17 mouse cellular contexts compared by ENCODE assay signal in the genomic region with DNA sequence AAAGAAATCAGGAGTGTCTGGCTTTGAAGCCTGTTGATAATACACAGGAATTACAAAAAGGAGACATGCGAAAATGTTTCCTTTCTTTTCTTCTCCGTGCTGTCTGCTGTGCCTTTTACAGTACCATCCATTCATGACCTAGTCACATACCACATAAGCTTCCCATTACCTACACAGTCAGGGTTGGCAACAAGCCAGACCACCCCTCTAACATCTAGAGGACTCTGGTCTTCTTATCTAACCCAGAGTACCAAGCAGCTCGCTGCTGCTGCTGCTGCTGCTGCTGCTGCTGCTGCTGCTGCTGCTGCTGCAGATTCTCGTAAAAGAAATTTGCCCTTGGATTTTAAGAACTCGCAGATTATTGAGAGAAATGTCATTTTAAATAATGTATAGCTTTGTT. TPM values are rescaled to one million over a fixed set of nuclear protein-coding genes. Genes with fewer than 3 reads are reported as not detected.
DNase-seq lines count a peak whose midpoint lies in the region; ATAC-seq lines count a peak whose summit lies in the region.
"Had no signal": no experiment of that assay in that cellular context is flagged by ENCODE, and none has a peak within 500 bp of the region (broad histone marks: within the 10 kb centered on the region; RNA-seq: fewer than 3 reads in every experiment).

No protein-coding gene starts in this region.

- no peak overlapping the region for H3K27ac ChIP-seq in heart, embryonic 11.5 days (ENCODE audit: low read depth, low read length)
- no peak overlapping the region for H3K27ac ChIP-seq in liver, embryonic 16.5 days (ENCODE audit: low read length)
- no peak overlapping the region for H3K27ac ChIP-seq in liver, embryonic 12.5 days
- H3K27ac ChIP-seq in limb, embryonic 12.5 days, result no peak overlapping the region
- H3K27ac ChIP-seq: left cerebral cortex, adult 2 months; neural tube, embryonic 12.5 days had no signal

- DNase-seq in heart, adult 8-10 months (ENCODE audit: low spot score), result no peak
- peak; percentile 31 for DNase-seq in MN1 (ENCODE audit: low spot score)
- no peak for DNase-seq in gastrocnemius, postnatal 4 days (ENCODE audit: low spot score in 2 of 2)
- DNase-seq: adrenal gland, adult 8-10 months; cerebellum, postnatal 36 days; lung, adult 18-20 months; retina, postnatal 1 day had no signal

- peaks cover 6% of the 10 kb centered on the region for H3K36me3 ChIP-seq in heart, embryonic 11.5 days (ENCODE audit: control insufficient read depth, insufficient read depth, low read length)
- peaks cover 24% of the 10 kb centered on the region for H3K36me3 ChIP-seq in liver, embryonic 16.5 days (ENCODE audit: control insufficient read depth, insufficient read depth)
- peaks cover 62% of the 10 kb centered on the region for H3K36me3 ChIP-seq in liver, embryonic 12.5 days
- H3K36me3 ChIP-seq in limb, embryonic 12.5 days, result peaks cover 43% of the 10 kb centered on the region

- no peaks in the 10 kb centered on the region for H3K9me3 ChIP-seq in heart, embryonic 11.5 days (replicated peaks; ENCODE audit: control insufficient read depth, low read length)
- no peaks in the 10 kb centered on the region for H3K9me3 ChIP-seq in liver, embryonic 16.5 days (replicated peaks; ENCODE audit: control insufficient read depth, low read length)
- H3K9me3 ChIP-seq in liver, embryonic 12.5 days (replicated peaks), result no peaks in the 10 kb centered on the region
- no peaks in the 10 kb centered on the region for H3K9me3 ChIP-seq in limb, embryonic 12.5 days
- H3K9me3 ChIP-seq: megakaryocyte, embryonic 14.5 days; neural tube, embryonic 12.5 days had no signal

- H3K4me2 ChIP-seq in heart, embryonic 11.5 days, result no peak overlapping the region
- no peak overlapping the region for H3K4me2 ChIP-seq in liver, embryonic 16.5 days (ENCODE audit: low read depth, low read length)
- no peak overlapping the region for H3K4me2 ChIP-seq in liver, embryonic 12.5 days
- H3K4me2 ChIP-seq in limb, embryonic 12.5 days, result no peak overlapping the region
- H3K4me2 ChIP-seq: neural tube, embryonic 12.5 days had no signal

- no peaks in the 10 kb centered on the region for H3K27me3 ChIP-seq in heart, embryonic 11.5 days (ENCODE audit: control insufficient read depth, insufficient read depth, low read length)
- H3K27me3 ChIP-seq in liver, embryonic 16.5 days (ENCODE audit: control insufficient read depth, insufficient read depth, low read depth, low read length), result no peaks in the 10 kb centered on the region
- no peaks in the 10 kb centered on the region for H3K27me3 ChIP-seq in liver, embryonic 12.5 days (replicated peaks)
- no peaks in the 10 kb centered on the region for H3K27me3 ChIP-seq in limb, embryonic 12.5 days
- H3K27me3 ChIP-seq: CH12.LX; megakaryocyte, embryonic 14.5 days; neural tube, embryonic 12.5 days had no signal

- peak; percentile 80 for ATAC-seq in heart, embryonic 11.5 days (replicated peaks; ENCODE audit: insufficient number of reproducible peaks, low FRiP score, low TSS enrichment)
- ATAC-seq in liver, embryonic 16.5 days (ENCODE audit: low read depth), result 0 out of 2 replicates have a peak, but pooled peaks have one; percentile 37
- no peak for ATAC-seq in liver, embryonic 12.5 days
- ATAC-seq in limb, embryonic 12.5 days (ENCODE audit: insufficient number of reproducible peaks, insufficient read depth, low FRiP score, low TSS enrichment, low read depth), result 0 out of 2 replicates have a peak, but pooled peaks have one; percentile 47
- no peak for ATAC-seq in inflammation-experienced regulatory T-cells, adult 6 months
- ATAC-seq: intestine, postnatal 0 days had no signal

- 48% methylated on average over 5 of the region's 5 CpGs for WGBS in heart, embryonic 11.5 days (ENCODE audit: insufficient replicate concordance)
- WGBS in liver, embryonic 16.5 days (ENCODE audit: insufficient replicate concordance), result 62% methylated on average over 5 of the region's 5 CpGs
- 72% methylated on average over 5 of the region's 5 CpGs for WGBS in liver, embryonic 12.5 days (ENCODE audit: insufficient replicate concordance)
- 66% methylated on average over 5 of the region's 5 CpGs for WGBS in limb, embryonic 12.5 days

- no peaks in the 10 kb centered on the region for H3K4me1 ChIP-seq in heart, embryonic 11.5 days (ENCODE audit: control insufficient read depth, insufficient read depth, low read length)
- no peaks in the 10 kb centered on the region for H3K4me1 ChIP-seq in liver, embryonic 16.5 days (ENCODE audit: control insufficient read depth, low read depth, low read length)
- no peaks in the 10 kb centered on the region for H3K4me1 ChIP-seq in liver, embryonic 12.5 days
- no peaks in the 10 kb centered on the region for H3K4me1 ChIP-seq in limb, embryonic 12.5 days (replicated peaks)
- H3K4me1 ChIP-seq: megakaryocyte, embryonic 14.5 days; neural tube, embryonic 12.5 days had no signal

- no peak overlapping the region for H3K4me3 ChIP-seq in heart, embryonic 11.5 days (ENCODE audit: low read depth, low read length)
- H3K4me3 ChIP-seq in liver, embryonic 16.5 days (ENCODE audit: low read depth, low read length), result no peak overlapping the region
- H3K4me3 ChIP-seq in liver, embryonic 12.5 days, result no peak overlapping the region
- H3K4me3 ChIP-seq in limb, embryonic 12.5 days (replicated peaks), result no peak overlapping the region
- H3K4me3 ChIP-seq: left cerebral cortex, adult 2 months; megakaryocyte, embryonic 14.5 days; neural tube, embryonic 12.5 days had no signal

- H3K9ac ChIP-seq in heart, embryonic 11.5 days (ENCODE audit: low read depth, low read length), result no peak overlapping the region
- H3K9ac ChIP-seq in liver, embryonic 16.5 days (ENCODE audit: low read depth, low read length), result no peak overlapping the region
- H3K9ac ChIP-seq in liver, embryonic 12.5 days, result no peak overlapping the region
- H3K9ac ChIP-seq in limb, embryonic 12.5 days (replicated peaks), result no peak overlapping the region
- H3K9ac ChIP-seq: neural tube, embryonic 12.5 days had no signal

RNA-seq across cellular contexts. Expression of a gene that starts 30.5 kb away (rescaled TPM):
- 59.4 and 62.4 TPM in 2 replicates for polyA plus RNA-seq in heart, embryonic 11.5 days (2014; fragmentation: Nextera tagmentation; extraction: Ambion mirVana)
- 10 to 100 TPM; 35.4 to 43.4 (median 40.7) TPM for total RNA-seq in heart, adult 8-10 months (2022)
- polyA plus RNA-seq in liver, embryonic 16.5 days (2015; fragmentation: Nextera tagmentation; extraction: Ambion mirVana), result 28.1 and 28.5 TPM in 2 replicates
- polyA plus RNA-seq in liver, embryonic 12.5 days (2016; fragmentation: Nextera tagmentation; extraction: Ambion mirVana), result 43.1 and 43.5 TPM in 2 replicates
- polyA plus RNA-seq in limb, embryonic 12.5 days (2016; fragmentation: Nextera tagmentation; extraction: Ambion mirVana), result 67.8 and 72.3 TPM in 2 replicates
- 10 to 100 TPM; 50.3 to 53.3 TPM for total RNA-seq in gastrocnemius, postnatal 4 days (2021)
- 10 to 100 TPM; 42.8 to 70.2 (median 61.6) TPM for polyA plus RNA-seq in inflammation-experienced regulatory T-cells, adult 6 months (2017; shearing (Covaris generic))

Comparison
In these comparisons a context has a peak if more than half of its experiments do, and no peak if none do; other contexts are left out.
1. ATAC-seq: peak in heart, embryonic 11.5 days (single experiment), liver, embryonic 16.5 days (single experiment) and limb, embryonic 12.5 days (single experiment); none in liver, embryonic 12.5 days (single experiment) and inflammation-experienced regulatory T-cells, adult 6 months (single experiment).